Mouse (Mus musculus): Measurements from ENCODE around the gene Kmt2e.

GRCm38 (mm10) chr5:23523936-23524335 lies 89.7 kb downstream of the Kmt2e start:
- no peak for TF ChIP-seq CTCF (IDR thresholded peaks at IDR 0.05; ENCODE audit: control insufficient read depth, insufficient read depth, insufficient replicate concordance, low read depth, low read length)
- no peak for TF ChIP-seq POLR2A (IDR thresholded peaks at IDR 0.05; ENCODE audit: control insufficient read depth, low read depth, low read length)
